Comparison of ENCODE assay signal across 9 mouse cellular contexts in the genomic region with DNA sequence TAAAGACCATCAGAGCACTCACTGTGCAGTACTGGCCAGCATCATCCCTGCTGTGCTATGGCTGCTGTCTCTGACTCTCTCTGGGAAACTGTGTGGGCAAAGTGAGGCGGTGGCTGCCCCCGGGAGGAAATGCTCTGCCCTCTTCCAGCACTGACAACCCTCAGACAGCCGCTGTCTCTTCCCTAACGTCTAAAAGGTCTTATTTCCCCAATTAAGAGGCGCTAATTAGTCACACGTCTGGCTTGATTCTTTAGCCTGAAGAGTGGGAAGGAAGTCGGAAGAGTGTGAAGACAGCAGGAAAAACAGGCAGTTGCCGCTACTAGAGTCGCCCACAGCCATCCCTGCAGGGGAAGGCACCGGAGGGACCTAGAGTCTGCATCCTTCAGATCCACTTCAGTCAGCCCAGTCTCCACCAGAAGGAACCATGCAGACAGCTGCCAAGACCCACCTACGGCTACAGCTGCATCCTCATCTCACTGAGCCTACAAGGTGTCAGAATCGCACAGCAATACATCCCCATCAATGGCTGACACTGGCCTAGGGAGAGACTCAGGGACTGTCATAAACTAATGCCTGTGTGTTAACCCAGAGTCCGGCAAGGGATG. TPM values are rescaled to one million over a fixed set of nuclear protein-coding genes. Genes with fewer than 3 reads are reported as not detected.
DNase-seq lines count a peak whose midpoint lies in the region; ATAC-seq and TF ChIP-seq lines count a peak whose summit lies in the region.
"Had no signal": no experiment of that assay in that cellular context is flagged by ENCODE, and none has a peak within 500 bp of the region (broad histone marks: within the 10 kb centered on the region; RNA-seq: fewer than 3 reads in every experiment).

No protein-coding gene starts in this region.

- DNase-seq in neural tube, embryonic 10.5 days (ENCODE audit: extremely low spot score, low spot score): no peak
- peak; percentile 78 to 87 for DNase-seq in right cerebral cortex, postnatal 36 days (ENCODE audit: low spot score in 2 of 2)
- no peak for DNase-seq in kidney, postnatal 36 days
- DNase-seq: retina, postnatal 1 day had no signal

- no peaks in the 10 kb centered on the region for H3K9me3 ChIP-seq in neural tube, embryonic 15.5 days (replicated peaks)
- H3K9me3 ChIP-seq in forebrain, embryonic 16.5 days (ENCODE audit: control insufficient read depth, low read length): no peaks in the 10 kb centered on the region
- H3K9me3 ChIP-seq in limb, embryonic 13.5 days: no peaks in the 10 kb centered on the region
- no peaks in the 10 kb centered on the region for H3K9me3 ChIP-seq in intestine, postnatal 0 days (ENCODE audit: control insufficient read depth)

- TF ChIP-seq CTCF in intestine, postnatal 0 days (IDR thresholded peaks at IDR 0.05; ENCODE audit: low read depth): no peak

- H3K36me3 ChIP-seq in neural tube, embryonic 15.5 days: no peaks in the 10 kb centered on the region
- H3K36me3 ChIP-seq in forebrain, embryonic 16.5 days (ENCODE audit: control insufficient read depth, insufficient read depth): no peaks in the 10 kb centered on the region
- H3K36me3 ChIP-seq in limb, embryonic 13.5 days: no peaks in the 10 kb centered on the region
- peaks cover 3% of the 10 kb centered on the region; the same call in 1 of the 2 replicates for H3K36me3 ChIP-seq in intestine, postnatal 0 days (ENCODE audit: control insufficient read depth, insufficient read depth)

- no peak for ATAC-seq in neural tube, embryonic 15.5 days (ENCODE audit: low FRiP score)
- ATAC-seq in forebrain, embryonic 16.5 days: no peak
- no peak for ATAC-seq in limb, embryonic 13.5 days (ENCODE audit: low FRiP score, low read depth)
- ATAC-seq in intestine, postnatal 0 days: no peak

- H3K27ac ChIP-seq in neural tube, embryonic 15.5 days (replicated peaks): 0 out of 2 replicates have a peak overlapping the region, but pooled peaks have one; percentile 7
- H3K27ac ChIP-seq in forebrain, embryonic 16.5 days (ENCODE audit: low read length): peak overlapping the region; percentile 23; the same call in 1 of the 2 replicates
- peak overlapping the region; percentile 44; the same call in 1 of the 2 replicates for H3K27ac ChIP-seq in limb, embryonic 13.5 days
- H3K27ac ChIP-seq in intestine, postnatal 0 days (ENCODE audit: low read depth, low read length): no peak overlapping the region

- peaks cover 43% of the 10 kb centered on the region for H3K4me1 ChIP-seq in neural tube, embryonic 15.5 days
- H3K4me1 ChIP-seq in forebrain, embryonic 16.5 days (replicated peaks; ENCODE audit: control insufficient read depth, insufficient read depth, low read length): peaks cover 33% of the 10 kb centered on the region
- H3K4me1 ChIP-seq in limb, embryonic 13.5 days: peaks cover 68% of the 10 kb centered on the region
- peaks cover 10% of the 10 kb centered on the region for H3K4me1 ChIP-seq in intestine, postnatal 0 days (replicated peaks; ENCODE audit: control insufficient read depth, insufficient read depth, low read length)

- H3K4me3 ChIP-seq in neural tube, embryonic 15.5 days (replicated peaks): no peak overlapping the region
- no peak overlapping the region for H3K4me3 ChIP-seq in forebrain, embryonic 16.5 days (replicated peaks; ENCODE audit: low read length)
- H3K4me3 ChIP-seq in limb, embryonic 13.5 days: no peak overlapping the region
- H3K4me3 ChIP-seq in intestine, postnatal 0 days (ENCODE audit: low read depth, low read length): no peak overlapping the region

- H3K27me3 ChIP-seq in neural tube, embryonic 15.5 days (replicated peaks): no peaks in the 10 kb centered on the region
- H3K27me3 ChIP-seq in forebrain, embryonic 16.5 days (replicated peaks; ENCODE audit: control insufficient read depth, insufficient read depth, low read length): no peaks in the 10 kb centered on the region
- H3K27me3 ChIP-seq in limb, embryonic 13.5 days: no peaks in the 10 kb centered on the region
- H3K27me3 ChIP-seq in intestine, postnatal 0 days (replicated peaks; ENCODE audit: control insufficient read depth, insufficient read depth, low read length): no peaks in the 10 kb centered on the region

- H3K4me2 ChIP-seq in neural tube, embryonic 15.5 days: no peak overlapping the region
- H3K4me2 ChIP-seq in forebrain, embryonic 16.5 days (ENCODE audit: low read length): no peak overlapping the region
- H3K4me2 ChIP-seq in limb, embryonic 13.5 days (replicated peaks): no peak overlapping the region
- H3K4me2 ChIP-seq in intestine, postnatal 0 days (replicated peaks; ENCODE audit: low read depth): no peak overlapping the region

- WGBS in neural tube, embryonic 15.5 days: 24% methylated on average over 13 of the region's 13 CpGs
- WGBS in forebrain, embryonic 16.5 days: 29% methylated on average over 13 of the region's 13 CpGs
- WGBS in limb, embryonic 13.5 days: 17% methylated on average over 13 of the region's 13 CpGs
- WGBS in intestine, postnatal 0 days: 52% methylated on average over 13 of the region's 13 CpGs

- H3K9ac ChIP-seq in neural tube, embryonic 15.5 days (replicated peaks): 0 out of 2 replicates have a peak overlapping the region, but pooled peaks have one; percentile 26
- H3K9ac ChIP-seq in forebrain, embryonic 16.5 days (replicated peaks; ENCODE audit: low read depth, low read length): no peak overlapping the region; the same call in 1 of the 2 replicates
- no peak overlapping the region for H3K9ac ChIP-seq in limb, embryonic 13.5 days
- no peak overlapping the region for H3K9ac ChIP-seq in intestine, postnatal 0 days (ENCODE audit: low read depth, low read length)

RNA-seq across cellular contexts. Expression of gene Crybb3, which starts 38.6 kb away (rescaled TPM):
- 1.2 and 1.5 TPM in 2 replicates for polyA plus RNA-seq in neural tube, embryonic 15.5 days (2015; fragmentation: Nextera tagmentation; extraction: Ambion mirVana)
- 0.56 and 0.94 TPM in 2 replicates for polyA plus RNA-seq in forebrain, embryonic 16.5 days (2015; fragmentation: Nextera tagmentation; extraction: Ambion mirVana)
- 0.89 and 1.6 TPM in 2 replicates for polyA plus RNA-seq in limb, embryonic 13.5 days (2015; fragmentation: Nextera tagmentation; extraction: Ambion mirVana)
- 0.93 and 1.2 TPM in 2 replicates for polyA plus RNA-seq in intestine, postnatal 0 days (2015; fragmentation: Nextera tagmentation; extraction: Ambion mirVana)

RNA-seq across cellular contexts. Expression of gene Crybb2, which starts 50.0 kb away (rescaled TPM):
- not detected in 2 replicates for polyA plus RNA-seq in neural tube, embryonic 15.5 days (2015; fragmentation: Nextera tagmentation; extraction: Ambion mirVana)
- polyA plus RNA-seq in forebrain, embryonic 16.5 days (2015; fragmentation: Nextera tagmentation; extraction: Ambion mirVana): not detected in 2 replicates
- not detected in 2 replicates for polyA plus RNA-seq in limb, embryonic 13.5 days (2015; fragmentation: Nextera tagmentation; extraction: Ambion mirVana)
- not detected in 2 replicates for polyA plus RNA-seq in intestine, postnatal 0 days (2015; fragmentation: Nextera tagmentation; extraction: Ambion mirVana)
- polyA plus RNA-seq: liver, adult 2 months had no signal

Comparison
In these comparisons a context has a peak if more than half of its experiments do, and no peak if none do; other contexts are left out.
1. DNase-seq: peak in right cerebral cortex, postnatal 36 days (2 of 2); none in neural tube, embryonic 10.5 days (single experiment) and kidney, postnatal 36 days (0 of 2).